Mouse (Mus musculus) ovary, adult 2 months (tissue): ENCODE results near the gene Cep290. TPM values are rescaled to one million over a fixed set of nuclear protein-coding genes. Genes with fewer than 3 reads are reported as not detected.

Experiments used
- polyA plus RNA-seq: library from polyadenylated mRNA; depleted of rRNA; stranded (reverse); fragments of >200 nt; gene quantifications from 2 replicates; pipeline ENCODE4 v1.2.3, GENCODE M21; 2012; rRNA removed

Gene Cep290
- 0.20 TPM in 2 replicates for polyA plus RNA-seq

DNA sequence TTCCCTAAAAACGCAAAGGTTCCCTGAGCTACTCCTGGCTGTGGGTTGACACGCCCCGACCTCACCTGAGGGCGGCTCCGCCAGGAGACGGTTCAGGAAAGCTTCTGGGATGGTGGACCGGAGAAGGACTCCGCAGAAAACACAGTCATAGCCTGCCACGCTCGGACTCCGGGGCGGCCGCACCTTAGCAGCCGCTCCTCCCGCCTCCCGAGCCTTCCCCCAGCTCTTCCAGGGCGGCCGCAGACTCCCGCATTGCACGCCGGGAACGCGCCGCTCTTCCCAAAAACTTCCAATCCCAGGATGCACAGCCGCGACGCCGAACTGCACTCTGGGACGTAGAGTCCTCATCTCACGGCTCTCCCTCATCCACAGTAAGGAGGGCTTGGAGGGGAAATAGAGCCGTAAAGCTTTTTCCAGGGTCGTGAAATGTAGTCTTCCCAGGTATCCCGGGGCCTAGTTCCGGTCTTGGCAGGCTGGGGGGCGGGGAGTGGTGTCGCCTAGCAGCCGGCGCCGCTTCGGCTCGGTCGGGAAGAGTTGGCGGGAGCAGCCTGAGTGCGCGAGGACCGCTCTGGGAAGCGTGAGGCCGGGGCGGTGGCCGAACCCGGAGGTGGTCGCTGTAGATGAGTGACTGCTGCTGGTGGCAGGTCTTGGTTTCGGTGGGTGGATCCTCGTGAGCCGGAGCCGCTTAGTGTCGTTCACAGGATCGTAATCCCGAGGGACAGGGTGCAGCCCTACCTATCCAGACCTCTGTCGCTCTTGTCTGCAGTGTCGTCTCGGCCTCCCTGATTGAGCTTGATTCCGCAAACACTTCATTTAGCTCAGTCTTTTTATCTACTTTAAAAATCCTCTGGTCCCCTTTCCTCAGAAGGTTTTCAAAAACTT is at the start of gene Cep290, which contains the start of gene Tmtc3:
TSS of gene Cep290 (plus strand) at position 462 of the 882 bp plus-strand sequence.
TSS of gene Tmtc3 (minus strand) at position 254 of the 882 bp plus-strand sequence.

GRCm38 (mm10) chr10:100590323-100590722 is 103.0 kb downstream of the Cep290 start, which contains the start of the genes 4930430F08Rik and 1700017N19Rik:
TSS of gene 4930430F08Rik (minus strand) at chr10:100590423.
TSS of gene 1700017N19Rik (plus strand) at chr10:100590484.

Other genes starting within 250 kb of the Cep290 start
- gene Gm4301, start 151.9 kb upstream of the Cep290 start, polyA plus RNA-seq: not detected in 2 replicates
- gene Gm4302, start 146.7 kb upstream of the Cep290 start, polyA plus RNA-seq: not detected in 2 replicates
- not detected in 2 replicates for gene Gm4303, start 141.6 kb upstream of the Cep290 start, polyA plus RNA-seq
- gene Gm4305, start 136.5 kb upstream of the Cep290 start, polyA plus RNA-seq: not detected in 2 replicates
- not detected in 2 replicates for gene Gm4307, start 126.2 kb upstream of the Cep290 start, polyA plus RNA-seq
- gene Gm4312, start 105.0 kb upstream of the Cep290 start, polyA plus RNA-seq: not detected in 2 replicates
- gene Tmtc3, start 208 bp upstream of the Cep290 start, polyA plus RNA-seq: 7.0 and 8.7 TPM in 2 replicates
- gene 4930430F08Rik, start 102.9 kb downstream of the Cep290 start, polyA plus RNA-seq: 6.1 and 6.9 TPM in 2 replicates
- not detected in 2 replicates for gene 1700017N19Rik, start 102.9 kb downstream of the Cep290 start, polyA plus RNA-seq